Mouse (Mus musculus) megakaryocyte progenitor cell, adult 5-6 weeks (primary cell): ENCODE measurements around the gene Ccl25. TPM values are rescaled to one million over a fixed set of nuclear protein-coding genes. Genes with fewer than 3 reads are reported as not detected.

Experiments used
- ATAC-seq: replicated peaks from 2 replicates; pipeline ENCODE4 v1.8.0; 2016; ENCODE audit warnings: mild to moderate bottlenecking, moderate TSS enrichment, inconsistent platforms; ENCODE audit not compliant: poor library complexity
- total RNA-seq, 2 experiments: library from RNA; stranded (forward) in 1 of 2; stranded (reverse) in 1 of 2; fragments of 157-497, 149-512 nt in 1 of 2; fragments of 200-1000 nt in 1 of 2; gene quantifications; 2 replicates each; pipeline versions ENCODE4 v1.2.3 to v1.2.4; 2015 to 2017

Ccl25 gene
- total RNA-seq (2015) = 20.5 and 20.6 TPM in 2 replicates
- 4.6 and 13.4 TPM in 2 replicates for total RNA-seq (2017)

DNA sequence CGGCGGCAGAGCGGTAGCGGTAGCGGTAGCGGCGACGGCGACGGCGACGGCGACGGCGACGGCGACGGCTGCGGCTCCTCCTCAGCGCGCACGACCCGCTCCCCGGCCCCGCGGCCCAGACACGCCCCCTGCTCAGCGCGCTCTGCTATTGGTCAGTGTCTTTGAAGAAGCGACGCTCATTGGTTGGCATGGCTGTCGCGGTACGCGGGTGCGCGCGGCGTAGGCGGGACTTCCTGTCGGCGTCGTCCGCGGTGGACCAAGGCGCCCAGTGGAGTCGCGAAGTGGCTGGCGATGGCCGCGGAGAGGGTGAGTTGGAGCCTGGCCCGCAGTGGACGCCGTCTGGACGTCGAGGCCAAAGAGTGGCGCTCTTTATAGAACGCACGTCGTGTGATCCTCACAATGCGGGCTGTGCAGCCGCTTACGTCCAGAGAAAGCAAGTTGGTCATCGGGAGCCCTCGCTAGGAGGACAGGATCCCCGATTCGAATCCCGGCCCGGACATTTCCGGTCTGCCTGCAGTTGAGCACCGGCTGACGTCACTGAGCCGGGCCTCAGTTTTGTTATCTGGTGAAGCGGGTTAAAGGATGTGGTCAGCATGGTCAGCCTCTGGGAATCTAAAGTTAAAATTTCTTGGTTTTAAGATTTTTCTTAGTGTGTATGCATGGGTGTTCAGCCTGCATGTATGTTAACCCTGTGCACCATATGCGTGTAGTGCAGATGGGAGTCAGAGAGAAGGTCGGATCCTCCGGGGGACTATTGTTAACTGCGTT, at the start of gene Ccl25, which contains the start of gene Elavl1:
Gene Ccl25, plus strand, starts transcription at position 228 of the 768 bp plus-strand sequence.
Gene Elavl1, minus strand, starts transcription at position 431 of the 768 bp plus-strand sequence.
- peak; percentile 86 for ATAC-seq

DNA sequence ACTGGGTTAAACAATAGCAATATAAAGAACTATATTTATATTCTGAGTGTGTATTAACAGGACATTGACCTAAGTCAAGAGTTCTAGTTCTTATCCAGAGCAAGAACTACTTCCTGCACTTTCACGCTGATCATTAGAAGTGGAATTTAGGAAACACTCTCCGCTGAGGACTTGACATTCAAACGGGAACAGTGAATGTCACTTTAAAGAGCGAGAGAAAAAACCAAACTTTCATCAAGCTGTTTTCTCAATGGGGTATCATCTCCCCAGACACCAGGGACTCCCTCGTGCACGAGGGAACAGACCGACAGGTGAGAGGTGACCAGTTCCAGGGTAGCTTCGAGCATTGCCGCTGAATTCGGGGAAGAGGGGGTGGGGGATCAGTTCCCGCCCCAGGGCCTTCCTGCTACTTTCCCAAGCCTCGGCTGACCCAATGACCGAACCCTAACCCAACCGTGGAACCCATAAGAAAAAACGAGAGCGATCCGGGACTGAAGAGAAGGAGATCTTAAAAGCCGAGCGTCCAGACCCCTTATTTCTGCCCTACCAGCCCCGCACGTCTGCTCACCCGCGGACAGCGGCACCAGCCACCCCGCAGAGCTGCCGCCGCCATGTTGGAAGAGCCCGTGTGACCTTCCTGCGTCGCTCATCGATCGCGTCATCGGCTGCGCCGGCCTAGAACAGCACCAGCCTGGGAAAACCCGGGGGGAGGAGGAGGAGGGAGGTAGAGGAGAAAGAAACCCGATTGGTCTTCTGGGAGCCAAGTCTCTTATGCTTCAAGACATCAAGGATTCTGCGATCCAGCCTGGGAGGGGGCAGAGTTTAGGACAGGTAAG, 49.5 kb upstream of the Ccl25 start, which contains the start of gene Timm44:
Gene Timm44, minus strand, starts transcription at position 639 of the 836 bp plus-strand sequence.
- ATAC-seq = peak; percentile 99

DNA sequence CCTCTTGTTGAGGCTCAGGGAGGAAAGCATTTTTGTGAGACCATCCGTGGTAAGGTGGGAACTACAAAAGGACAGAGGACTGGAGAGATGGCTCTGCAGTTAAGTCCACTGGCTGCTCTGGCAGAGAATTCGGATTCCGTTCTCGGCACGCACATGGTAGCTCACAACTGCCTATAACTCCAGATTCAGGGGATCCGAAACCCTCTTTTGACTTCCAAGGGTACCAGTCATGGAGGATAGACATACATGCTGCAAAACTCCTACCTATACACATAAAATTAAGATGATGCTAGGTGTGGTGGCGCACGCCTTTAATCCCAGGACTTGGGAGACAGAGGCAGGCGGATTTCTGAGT, 48.9 kb upstream of the Ccl25 start:
- no peak for ATAC-seq

DNA sequence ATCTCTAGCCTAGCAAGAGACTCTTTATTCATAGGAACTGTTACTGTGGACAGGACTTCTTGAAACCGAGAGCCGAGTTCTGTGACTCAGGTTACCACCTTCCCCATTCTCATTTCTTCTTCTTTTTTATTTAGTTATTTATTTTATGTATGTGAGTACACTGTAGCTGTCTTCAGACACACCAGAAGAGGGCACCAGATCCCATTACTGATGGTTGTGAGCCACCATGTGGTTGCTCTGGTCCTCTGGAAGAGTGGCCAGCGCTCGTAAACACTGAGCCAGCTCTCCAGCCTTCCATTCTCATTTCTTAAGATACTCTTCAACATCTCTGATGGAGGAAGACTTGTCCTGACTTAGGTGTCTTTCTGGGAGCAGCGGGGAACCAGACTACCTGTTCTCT, 32.3 kb upstream of the Ccl25 start:
- ATAC-seq = no peak; the same call in 1 of the 2 replicates

DNA sequence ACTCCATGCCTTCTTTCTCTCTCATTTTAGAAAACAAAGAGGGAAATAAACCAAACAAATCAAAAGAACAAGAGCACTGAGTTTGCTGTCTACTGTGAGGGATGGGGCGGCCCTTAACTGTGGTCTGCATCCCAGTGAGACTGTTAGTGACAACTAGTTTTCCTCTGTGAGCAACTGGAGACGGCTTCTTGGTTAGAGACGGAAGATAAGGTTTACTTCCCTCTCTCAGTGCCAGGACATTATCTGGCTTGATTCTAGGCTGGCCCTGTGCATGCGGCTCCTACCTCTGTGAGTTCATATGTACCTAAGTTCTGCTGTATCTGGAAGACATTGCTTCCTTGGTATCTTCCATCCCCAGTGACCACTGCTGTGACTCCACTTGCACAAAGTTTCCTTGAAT, 27.2 kb upstream of the Ccl25 start:
- ATAC-seq = peak; percentile 36

GRCm38 (mm10) chr8:4304124-4304547, 20.9 kb upstream of the Ccl25 start:
- ATAC-seq = peak; percentile 78

GRCm38 (mm10) chr8:4305838-4306237, 19.2 kb upstream of the Ccl25 start:
- ATAC-seq = 0 out of 2 replicates have a peak, but pooled peaks have one; percentile 16

GRCm38 (mm10) chr8:4312104-4312503, 12.9 kb upstream of the Ccl25 start:
- peak; percentile 88 for ATAC-seq

- no peak for ATAC-seq
Measured at GRCm38 (mm10) chr8:4313254-4314124, 11.5 kb upstream of the Ccl25 start.

- ATAC-seq = no peak
Measured at GRCm38 (mm10) chr8:4314852-4315251, 10.2 kb upstream of the Ccl25 start.

- ATAC-seq = no peak
Measured at GRCm38 (mm10) chr8:4318124-4318523, 6.9 kb upstream of the Ccl25 start.

DNA sequence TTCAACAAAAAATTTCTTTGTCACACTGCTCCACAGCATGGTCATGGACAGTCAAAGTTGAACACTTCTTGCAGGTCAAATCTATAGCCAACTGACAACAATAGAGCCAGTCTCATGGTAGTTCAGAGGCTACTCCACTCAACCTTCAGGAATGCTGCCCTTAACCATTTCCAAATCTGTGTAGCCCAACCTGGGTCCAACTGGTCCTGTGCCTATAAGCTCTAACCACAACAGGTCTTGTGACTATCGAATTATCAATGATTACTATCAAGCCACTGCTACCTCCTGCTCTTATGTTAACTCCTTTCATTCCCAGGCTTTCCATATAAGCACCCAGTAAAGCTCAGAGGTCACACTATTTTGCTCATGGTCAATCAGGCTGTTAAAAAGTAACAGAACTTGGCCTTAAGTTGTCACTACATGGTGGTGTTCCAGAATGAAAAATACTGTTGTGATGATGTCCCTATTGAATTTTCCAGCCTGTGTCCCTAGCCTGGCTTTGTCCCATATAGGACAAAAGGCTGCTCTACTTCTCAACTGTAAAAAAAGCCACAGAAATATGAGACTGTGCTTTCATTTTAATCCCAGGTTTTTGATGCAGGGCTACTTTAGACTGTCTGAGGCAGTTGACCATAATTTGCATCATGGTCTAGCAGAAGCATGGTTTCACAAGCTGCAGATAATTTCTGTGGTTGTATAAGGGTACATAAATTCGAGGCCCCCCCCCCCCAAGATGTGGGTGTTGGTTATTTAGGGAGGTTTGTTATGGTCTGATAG, 6.0 kb upstream of the Ccl25 start:
- ATAC-seq = peak; percentile 44

DNA sequence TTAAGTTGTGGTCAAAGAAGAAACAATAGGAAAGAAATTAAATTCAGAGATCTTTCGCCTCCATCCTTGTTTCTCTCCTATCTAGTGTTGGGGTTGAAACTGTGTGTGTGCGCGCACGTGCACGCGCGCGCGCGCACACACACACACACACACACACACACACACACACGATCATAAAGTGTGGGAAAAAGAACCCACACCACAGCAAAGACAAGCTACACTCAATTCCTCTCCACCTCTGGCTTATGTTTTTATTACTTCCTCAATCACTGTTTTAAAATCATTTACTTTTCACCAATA, 5.5 kb upstream of the Ccl25 start:
- no peak for ATAC-seq

GRCm38 (mm10) chr8:4320404-4320803, 4.6 kb upstream of the Ccl25 start:
- no peak for ATAC-seq

DNA sequence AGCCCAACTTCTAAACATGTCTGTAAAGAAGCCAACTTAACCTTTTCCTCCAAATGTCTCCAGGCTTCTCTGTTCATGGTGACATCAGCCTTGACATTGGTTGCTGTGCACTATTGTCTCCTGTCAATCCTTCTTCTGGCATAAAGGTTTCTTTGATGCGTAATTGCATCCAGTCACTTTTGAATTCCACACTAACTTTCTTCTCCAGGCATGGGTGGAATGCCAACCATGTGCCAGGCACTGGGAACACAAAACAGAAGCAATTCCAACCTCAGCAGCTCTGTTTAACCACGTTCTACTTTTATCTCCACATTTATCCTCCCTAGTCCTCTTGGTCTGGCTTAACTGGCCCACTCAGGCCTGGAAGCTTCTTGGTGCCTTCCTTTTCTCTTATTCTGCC, 4.0 kb upstream of the Ccl25 start:
- ATAC-seq = no peak

DNA sequence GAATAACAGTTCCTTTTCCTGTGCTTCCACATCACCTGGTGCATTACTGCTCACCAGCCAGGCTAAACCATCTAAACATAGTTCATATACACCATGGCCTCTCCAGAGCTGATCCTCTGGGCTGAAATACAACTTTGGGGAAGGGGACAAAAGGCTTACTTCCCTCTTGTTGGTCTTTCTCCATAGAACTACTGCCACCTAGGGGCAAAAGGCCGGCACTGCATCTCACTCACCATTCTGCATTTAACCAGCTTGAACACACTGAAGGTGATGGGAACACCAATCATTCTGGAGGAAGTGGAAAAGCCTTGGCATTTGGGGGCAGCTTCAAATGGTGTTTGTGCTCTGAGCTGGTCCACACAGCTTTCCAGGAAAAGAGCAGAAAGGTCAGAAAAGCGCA, 2.5 kb upstream of the Ccl25 start:
- ATAC-seq = peak; percentile 54

- peak; percentile 7; the same call in 1 of the 2 replicates for ATAC-seq
Measured at GRCm38 (mm10) chr8:4323917-4324316, 1.1 kb upstream of the Ccl25 start.

GRCm38 (mm10) chr8:4324525-4324924, 485 bp upstream of the Ccl25 start:
- peak; percentile 6 for ATAC-seq

- no peak for ATAC-seq
Measured at GRCm38 (mm10) chr8:4325751-4326036, 684 bp downstream of the Ccl25 start.

DNA sequence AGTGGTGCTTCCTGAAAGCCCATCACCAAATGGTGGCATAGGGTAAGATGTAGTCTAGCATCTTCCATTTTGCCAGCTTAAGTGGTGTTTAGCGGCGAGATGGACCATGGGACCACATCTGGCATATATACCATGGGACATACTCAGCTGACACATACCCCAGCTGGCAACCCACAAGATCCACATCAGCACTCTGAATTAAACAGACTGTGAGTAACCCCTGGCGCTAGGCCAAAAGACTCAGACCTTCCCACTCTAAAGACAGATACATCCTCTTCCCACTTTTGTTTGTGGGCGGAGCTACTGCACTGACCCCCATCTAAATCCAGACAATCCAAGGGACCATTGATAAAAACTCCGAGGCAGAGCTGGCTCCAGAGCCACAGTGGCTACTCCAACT, 4.0 kb downstream of the Ccl25 start:
- no peak for ATAC-seq
